Mouse (Mus musculus): Measurements from ENCODE around the gene Tnfsf4. TPM values are rescaled to one million over a fixed set of nuclear protein-coding genes. Genes with fewer than 3 reads are reported as not detected.

The Tnfsf4 gene
- polyA plus RNA-seq, 1 experiment: not detected

DNA sequence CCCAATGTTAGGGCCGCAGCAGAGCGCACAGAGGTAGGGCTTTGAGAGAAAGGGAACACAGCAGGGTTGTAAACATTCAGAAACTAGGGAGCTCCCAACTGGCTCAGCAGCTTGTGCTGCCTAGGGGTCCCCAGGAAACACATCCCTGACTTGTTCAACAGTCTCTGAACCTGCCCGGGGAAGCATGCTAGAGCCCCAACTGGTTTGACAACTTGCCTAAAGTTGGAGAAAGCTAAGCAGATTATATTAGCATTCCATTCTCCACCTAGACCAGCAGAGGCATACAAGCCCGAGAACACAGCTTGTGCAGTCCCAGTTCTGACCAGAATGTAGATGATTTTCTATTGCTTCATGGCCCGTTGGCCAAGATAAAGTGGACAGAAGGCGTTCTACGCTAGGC lies 49.6 kb downstream of the Tnfsf4 start:
- TF ChIP-seq CTCF (IDR thresholded peaks at IDR 0.05; ENCODE audit: extremely low read depth, insufficient read length, insufficient replicate concordance, low read depth, low read length): no peak
- TF ChIP-seq POLR2A (IDR thresholded peaks at IDR 0.05; ENCODE audit: low read depth, low read length): no peak
- WGBS: 44% methylated on average over 7 of the region's 7 CpGs
- Histone ChIP-seq H3K36me3 (ENCODE audit: control insufficient read depth, insufficient read depth, low read length) (no peaks in the 10 kb centered on the region), H3K27ac (ENCODE audit: insufficient read depth, low read depth, low read length) (no peak overlapping the region), H3K4me3 (ENCODE audit: low read depth, low read length) (no peak overlapping the region), H3K4me1 (ENCODE audit: control insufficient read depth, insufficient read depth, insufficient read length, low read length) (no peaks in the 10 kb centered on the region), H3K27me3 (ENCODE audit: control insufficient read depth, insufficient read depth, low read length) (no peaks in the 10 kb centered on the region)

DNA sequence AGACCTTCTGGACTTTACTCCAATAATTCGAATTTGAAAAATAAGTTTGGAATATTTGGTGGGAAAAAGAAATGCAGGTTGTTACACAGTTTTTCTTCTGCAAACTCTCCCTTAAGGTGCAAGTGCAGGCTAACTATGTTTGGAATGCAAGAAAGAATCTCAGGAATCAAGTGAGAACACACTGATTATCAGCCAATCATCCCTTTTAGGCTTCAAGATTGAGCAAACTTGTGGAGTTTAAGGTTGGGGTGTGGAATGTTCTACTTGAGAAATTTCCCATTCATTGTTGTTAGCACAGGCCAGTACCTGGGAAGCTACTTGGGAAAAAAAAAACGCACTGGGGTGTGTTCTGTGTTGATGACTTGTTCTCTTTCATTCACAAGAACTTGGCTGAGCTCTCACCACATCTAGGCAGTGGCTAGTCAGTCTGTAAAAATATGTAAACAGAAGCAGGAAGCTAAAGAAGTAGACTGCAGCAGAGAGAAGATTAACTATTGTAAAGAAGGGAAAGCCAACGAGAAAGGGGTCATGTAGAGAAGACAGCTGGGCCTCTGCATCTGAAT lies 56.6 kb downstream of the Tnfsf4 start:
- Histone ChIP-seq H3K4me3 (ENCODE audit: low read depth, low read length) (no peak overlapping the region), H3K4me1 (ENCODE audit: control insufficient read depth, insufficient read depth, insufficient read length, low read length) (no peaks in the 10 kb centered on the region), H3K27ac (ENCODE audit: insufficient read depth, low read depth, low read length) (no peak overlapping the region), H3K27me3 (ENCODE audit: control insufficient read depth, insufficient read depth, low read length) (no peaks in the 10 kb centered on the region), H3K36me3 (ENCODE audit: control insufficient read depth, insufficient read depth, low read length) (no peaks in the 10 kb centered on the region)
- WGBS: 14% methylated on average over 3 of the region's 3 CpGs
- TF ChIP-seq CTCF (IDR thresholded peaks at IDR 0.05; ENCODE audit: extremely low read depth, insufficient read length, insufficient replicate concordance, low read depth, low read length) (no peak), POLR2A (IDR thresholded peaks at IDR 0.05; ENCODE audit: low read depth, low read length) (no peak)

DNA sequence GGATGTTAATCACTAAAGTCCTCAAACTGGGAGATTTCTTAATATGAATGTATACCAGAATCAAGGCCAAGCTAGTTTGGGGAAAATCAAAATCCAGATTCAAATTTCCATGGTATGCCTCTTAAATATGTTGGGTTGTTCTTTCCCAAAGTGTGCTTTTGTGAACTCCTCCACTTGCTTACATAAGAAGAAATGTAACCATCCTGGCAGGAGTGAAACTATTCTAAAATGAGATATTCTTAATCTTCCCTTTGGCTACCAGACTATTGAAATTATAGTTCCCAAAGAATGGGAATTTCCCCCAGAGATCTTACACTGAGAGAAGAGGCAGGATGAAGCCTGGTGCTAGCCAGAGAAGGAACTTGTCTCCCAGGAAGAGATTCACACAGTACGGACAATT lies 57.0 kb downstream of the Tnfsf4 start:
- 91% methylated on average over 1 of the region's 1 CpGs for WGBS
- Histone ChIP-seq H3K27me3 (ENCODE audit: control insufficient read depth, insufficient read depth, low read length) (no peaks in the 10 kb centered on the region), H3K4me1 (ENCODE audit: control insufficient read depth, insufficient read depth, insufficient read length, low read length) (no peaks in the 10 kb centered on the region), H3K36me3 (ENCODE audit: control insufficient read depth, insufficient read depth, low read length) (no peaks in the 10 kb centered on the region), H3K4me3 (ENCODE audit: low read depth, low read length) (no peak overlapping the region), H3K27ac (ENCODE audit: insufficient read depth, low read depth, low read length) (no peak overlapping the region)
- no peak for TF ChIP-seq POLR2A (IDR thresholded peaks at IDR 0.05; ENCODE audit: low read depth, low read length)
- no peak for TF ChIP-seq CTCF (IDR thresholded peaks at IDR 0.05; ENCODE audit: extremely low read depth, insufficient read length, insufficient replicate concordance, low read depth, low read length)

DNA sequence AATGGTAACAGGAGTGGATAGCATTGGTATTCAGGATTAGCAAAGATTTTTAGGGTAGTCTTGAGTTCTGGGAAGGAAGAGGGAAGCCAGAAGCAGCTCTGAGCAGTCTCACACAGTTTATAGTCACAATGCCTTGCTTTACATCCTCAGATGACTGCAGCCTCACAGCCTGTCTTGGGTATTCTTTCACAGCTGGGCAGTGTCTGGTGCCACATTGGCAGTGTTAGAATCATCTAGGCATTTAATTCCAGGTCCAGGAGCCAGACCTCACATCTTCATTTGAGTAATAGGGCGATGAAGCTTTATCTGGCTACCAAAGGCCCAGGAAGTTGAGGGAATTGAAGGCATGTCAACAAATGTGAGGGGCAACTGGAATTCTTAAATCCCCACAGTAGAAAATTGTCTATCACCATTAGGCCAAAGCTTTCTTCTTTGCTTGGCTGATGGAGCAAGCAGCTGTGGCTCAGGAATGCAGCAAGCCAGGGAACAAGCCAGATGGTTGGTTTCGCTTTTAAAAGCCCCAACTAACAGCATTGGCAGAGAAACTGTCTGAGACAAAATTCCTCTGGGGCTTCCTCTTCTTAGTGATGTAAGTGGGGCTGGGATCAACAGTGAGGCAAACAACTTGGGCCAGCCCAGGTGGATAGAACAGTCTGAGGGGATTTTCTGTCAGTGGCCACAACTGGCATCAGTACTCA lies 68.3 kb downstream of the Tnfsf4 start:
- Histone ChIP-seq H3K27ac (ENCODE audit: insufficient read depth, low read depth, low read length) (no peak overlapping the region; the same call in none of the 2 replicates), H3K4me1 (ENCODE audit: control insufficient read depth, insufficient read depth, insufficient read length, low read length) (no peaks in the 10 kb centered on the region), H3K4me3 (ENCODE audit: low read depth, low read length) (no peak overlapping the region), H3K36me3 (ENCODE audit: control insufficient read depth, insufficient read depth, low read length) (no peaks in the 10 kb centered on the region), H3K27me3 (ENCODE audit: control insufficient read depth, insufficient read depth, low read length) (no peaks in the 10 kb centered on the region)
- 67% methylated on average over 2 of the region's 2 CpGs for WGBS
- no peak for TF ChIP-seq CTCF (IDR thresholded peaks at IDR 0.05; ENCODE audit: extremely low read depth, insufficient read length, insufficient replicate concordance, low read depth, low read length)
- TF ChIP-seq POLR2A (IDR thresholded peaks at IDR 0.05; ENCODE audit: low read depth, low read length): no peak

Other genes starting within 250 kb of the Tnfsf4 start
- not detected in 2 replicates for gene Tex50, start 236.1 kb upstream of the Tnfsf4 start, polyA plus RNA-seq (2012; rRNA removed)
- 52.8 and 59.5 TPM in 2 replicates for gene Prdx6, start 144.2 kb upstream of the Tnfsf4 start, polyA plus RNA-seq (2012; rRNA removed)
- not detected in 2 replicates for gene Tnfsf18, start 99.2 kb downstream of the Tnfsf4 start, polyA plus RNA-seq (2012; rRNA removed)